Mouse (Mus musculus) lung, postnatal 0 days (tissue): ENCODE data around the gene Oasl2. TPM values are rescaled to one million over a fixed set of nuclear protein-coding genes. Genes with fewer than 3 reads are reported as not detected.

Source experiments
- ATAC-seq: fragments of 200-750 bp; cut with Nextera tagmentation; 2 replicates; pipeline ENCODE4 v1.8.0; 2017; ENCODE audit warnings: moderate library complexity
- DNase-seq: peaks from one replicate; pipeline ENCODE4 v3.0.0-alpha.2; 2016; ENCODE audit warnings: low spot score
- H3K27ac ChIP-seq: fragments of 300-500 bp; sonication (generic); 2 replicates; pipeline ENCODE4 v1.5.1; 2014; ENCODE audit warnings: antibody characterized with exemption, mild to moderate bottlenecking, low read length, mixed read lengths
- H3K27me3 ChIP-seq: fragments of 300-500 bp; sonication (generic); replicated peaks from 2 replicates; pipeline ENCODE4 v1.6.1; 2014; ENCODE audit warnings: low read length, mixed read lengths; ENCODE audit not compliant: insufficient read depth
- H3K36me3 ChIP-seq: fragments of 300-500 bp; sonication (generic); 2 replicates; pipeline ENCODE4 v1.6.1; 2014; ENCODE audit warnings: low read length, mixed read lengths; ENCODE audit not compliant: insufficient read depth
- H3K4me1 ChIP-seq: fragments of 300-500 bp; sonication (generic); 2 replicates; pipeline ENCODE4 v1.6.1; 2014; ENCODE audit warnings: antibody characterized with exemption, low read depth, low read length, mixed read lengths; ENCODE audit not compliant: insufficient read depth
- H3K4me2 ChIP-seq: fragments of 300-500 bp; sonication (generic); replicated peaks from 2 replicates; pipeline ENCODE4 v1.6.1; 2014; ENCODE audit warnings: low read depth, mild to moderate bottlenecking, low read length, moderate library complexity, mixed read lengths
- H3K4me3 ChIP-seq: fragments of 300-500 bp; sonication (generic); 2 replicates; pipeline ENCODE4 v1.5.1; 2014; ENCODE audit warnings: low read depth, low read length
- H3K9ac ChIP-seq: fragments of 300-500 bp; sonication (generic); replicated peaks from 2 replicates; pipeline ENCODE4 v1.6.1; 2014; ENCODE audit warnings: low read depth, mild to moderate bottlenecking
- H3K9me3 ChIP-seq: fragments of 300-500 bp; sonication (generic); 2 replicates; pipeline ENCODE4 v1.6.1; 2016; ENCODE audit warnings: low read length, mixed read lengths
- CTCF ChIP-seq: IDR thresholded peaks from 2 replicates; pipeline ENCODE4 v1.5.1; 2016; ENCODE audit warnings: antibody characterized with exemption, mild to moderate bottlenecking
- EP300 ChIP-seq: IDR thresholded peaks from 2 replicates; pipeline ENCODE4 v1.6.1; 2016; ENCODE audit warnings: antibody characterized with exemption, mild to moderate bottlenecking, control low read depth
- WGBS: fragments of 180-500 bp; shearing (Covaris S2); extraction: QIAGEN DNeasy Blood & Tissue Kit; methylation state at CpG from one replicate; pipeline ENCODE4 v1.1.7; 2014; 5-methylcytosine and 5-hydroxymethylcytosine counted together
- polyA plus RNA-seq: library from polyadenylated mRNA; unstranded; fragments of >200 nt; fragmentation: Nextera tagmentation; extraction: Ambion mirVana; gene quantifications from 2 replicates; pipeline ENCODE4 v1.2.1, GENCODE M21; 2015

The Oasl2 gene
- polyA plus RNA-seq, 1 experiment from 2014 or later: 17.3 TPM

DNA sequence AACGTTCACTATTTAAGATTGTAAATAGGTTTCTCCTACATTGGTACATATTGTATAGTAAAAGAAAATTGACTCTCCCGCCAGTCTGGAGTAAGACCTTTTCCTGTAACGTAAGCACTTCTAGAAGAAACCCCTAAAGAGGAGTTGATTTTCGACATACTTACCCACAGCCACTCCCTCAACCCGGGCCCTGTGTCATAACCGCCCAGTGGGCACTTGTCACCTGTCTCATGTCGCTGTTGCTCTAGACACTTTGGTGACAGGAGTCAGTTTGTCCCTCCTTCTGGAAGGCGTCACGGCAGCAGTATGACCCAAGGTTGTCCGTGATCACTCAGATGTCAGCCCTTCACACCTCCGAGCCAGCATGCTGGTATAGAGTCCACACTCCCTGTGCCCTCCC is 13.7 kb upstream of the Oasl2 start:
- ATAC-seq: no peak
- TF ChIP-seq EP300 (no peak), CTCF (no peak)
- Histone ChIP-seq H3K36me3 (no peaks in the 10 kb centered on the region), H3K27me3 (no peaks in the 10 kb centered on the region), H3K4me1 (no peaks in the 10 kb centered on the region), H3K4me3 (no peak overlapping the region), H3K4me2 (no peak overlapping the region), H3K27ac (no peak overlapping the region), H3K9ac (no peak overlapping the region), H3K9me3 (no peaks in the 10 kb centered on the region)
- DNase-seq: no peak
- WGBS: 72% methylated on average over 11 of the region's 11 CpGs

GRCm38 (mm10) chr5:114886801-114887200 is 9.9 kb upstream of the Oasl2 start:
- DNase-seq (no peak), ATAC-seq (no peak)
- no peaks in the 10 kb centered on the region for H3K27me3 ChIP-seq
- WGBS: 71% methylated on average over 6 of the region's 6 CpGs
- no peaks in the 10 kb centered on the region for H3K36me3 ChIP-seq
- H3K4me1 ChIP-seq: no peaks in the 10 kb centered on the region
- no peaks in the 10 kb centered on the region for H3K9me3 ChIP-seq
- no peak overlapping the region for H3K9ac ChIP-seq
- H3K4me3 ChIP-seq: no peak overlapping the region
- H3K4me2 ChIP-seq: no peak overlapping the region
- TF ChIP-seq CTCF: no peak
- TF ChIP-seq EP300: no peak
- H3K27ac ChIP-seq: no peak overlapping the region

- H3K4me2 ChIP-seq: no peak overlapping the region
- H3K27ac ChIP-seq: no peak overlapping the region
- H3K4me3 ChIP-seq: no peak overlapping the region
- H3K4me1 ChIP-seq: no peaks in the 10 kb centered on the region
- no peaks in the 10 kb centered on the region for H3K36me3 ChIP-seq
- DNase-seq (no peak), ATAC-seq (no peak)
- WGBS: 85% methylated on average over 2 of the region's 2 CpGs
- TF ChIP-seq CTCF (no peak), EP300 (no peak)
- no peaks in the 10 kb centered on the region for H3K27me3 ChIP-seq
- H3K9ac ChIP-seq: no peak overlapping the region
- no peaks in the 10 kb centered on the region for H3K9me3 ChIP-seq
Measured at GRCm38 (mm10) chr5:114888995-114889394, 7.7 kb upstream of the Oasl2 start.

DNA sequence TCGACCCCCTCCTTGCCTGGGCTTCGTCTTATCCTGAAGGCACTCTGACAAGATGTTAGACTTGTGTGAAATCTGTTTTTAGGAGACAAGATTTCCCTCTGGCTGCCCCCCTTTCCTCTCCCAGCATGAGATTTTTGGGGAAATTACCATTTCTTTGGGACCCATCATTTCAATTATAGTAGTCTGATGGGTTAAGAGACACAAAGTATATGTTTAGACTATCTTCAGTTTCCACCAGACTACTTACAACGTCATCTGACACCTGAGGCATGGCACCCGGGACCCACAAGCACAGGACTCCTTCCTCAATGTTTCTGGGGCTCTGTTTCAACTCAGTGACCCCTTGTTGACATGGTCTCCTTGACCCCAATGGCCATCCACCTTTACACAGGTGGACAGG is 1.2 kb upstream of the Oasl2 start:
- H3K4me1 ChIP-seq: no peaks in the 10 kb centered on the region
- no peaks in the 10 kb centered on the region for H3K36me3 ChIP-seq
- no peak overlapping the region for H3K4me3 ChIP-seq
- TF ChIP-seq CTCF (no peak), EP300 (no peak)
- no peaks in the 10 kb centered on the region for H3K9me3 ChIP-seq
- DNase-seq: no peak
- 79% methylated on average over 4 of the region's 4 CpGs for WGBS
- no peak overlapping the region for H3K4me2 ChIP-seq
- no peak overlapping the region for H3K9ac ChIP-seq
- H3K27me3 ChIP-seq: no peaks in the 10 kb centered on the region
- H3K27ac ChIP-seq: no peak overlapping the region
- ATAC-seq: no peak

- peak overlapping the region; percentile 46 for H3K4me3 ChIP-seq
- TF ChIP-seq EP300 (no peak), CTCF (no peak)
- H3K36me3 ChIP-seq: no peaks in the 10 kb centered on the region
- H3K4me1 ChIP-seq: no peaks in the 10 kb centered on the region
- no peaks in the 10 kb centered on the region for H3K9me3 ChIP-seq
- DNase-seq (peak; percentile 76), ATAC-seq (peak; percentile 69)
- peak overlapping the region; percentile 58 for H3K4me2 ChIP-seq
- WGBS: 7% methylated on average over 7 of the region's 7 CpGs
- H3K27me3 ChIP-seq: no peaks in the 10 kb centered on the region
- H3K27ac ChIP-seq: peak overlapping the region; percentile 11
- 0 out of 2 replicates have a peak overlapping the region, but pooled peaks have one; percentile 27 for H3K9ac ChIP-seq
Measured at GRCm38 (mm10) chr5:114897374-114897793, 648 bp downstream of the Oasl2 start.

DNA sequence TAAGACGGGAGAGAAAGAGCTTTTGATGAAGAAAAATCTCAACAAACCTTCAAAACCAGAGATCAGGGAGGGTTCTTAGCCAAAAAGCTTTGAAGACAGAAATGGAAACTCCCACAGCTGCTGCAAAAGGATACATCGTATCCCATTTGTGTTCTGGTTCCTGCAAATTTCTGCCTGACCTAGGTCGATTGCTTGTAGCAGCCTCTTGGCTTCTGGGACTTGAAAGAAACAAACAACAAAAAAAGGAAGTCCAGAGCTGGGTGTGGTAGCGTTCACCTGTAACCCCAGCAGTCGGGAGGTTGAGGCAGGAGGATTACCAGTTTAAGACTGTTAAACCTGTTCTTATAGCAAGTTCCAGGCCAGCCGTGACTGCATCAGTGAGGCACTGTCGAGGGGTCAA is 2.1 kb downstream of the Oasl2 start:
- Histone ChIP-seq H3K36me3 (no peaks in the 10 kb centered on the region), H3K27ac (no peak overlapping the region), H3K9ac (no peak overlapping the region), H3K4me3 (no peak overlapping the region), H3K4me2 (peak overlapping the region; percentile 58), H3K9me3 (no peaks in the 10 kb centered on the region), H3K27me3 (no peaks in the 10 kb centered on the region), H3K4me1 (no peaks in the 10 kb centered on the region)
- ATAC-seq (no peak), DNase-seq (no peak)
- 71% methylated on average over 7 of the region's 7 CpGs for WGBS
- TF ChIP-seq CTCF (no peak), EP300 (no peak)

DNA sequence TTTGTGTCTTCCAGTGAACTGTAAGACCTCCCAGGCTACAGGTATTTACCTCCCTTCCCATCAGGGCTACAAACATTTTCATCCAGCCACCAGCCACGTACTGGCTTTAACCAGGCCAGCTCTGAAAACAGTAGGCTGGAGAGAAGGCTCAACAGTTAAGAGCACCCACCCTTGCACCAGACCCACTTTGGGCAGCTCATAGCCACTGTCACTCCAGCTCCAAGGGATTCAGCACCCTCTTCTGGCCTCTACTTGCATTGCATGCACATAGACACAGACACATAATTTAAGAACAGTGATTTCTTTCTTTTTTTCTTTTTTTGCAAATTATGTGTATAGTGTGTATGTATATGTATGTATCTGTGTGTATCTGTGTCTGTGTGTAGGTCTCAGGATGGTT is 5.7 kb downstream of the Oasl2 start:
- H3K27me3 ChIP-seq: no peaks in the 10 kb centered on the region
- no peaks in the 10 kb centered on the region for H3K4me1 ChIP-seq
- 29% methylated on average over 1 of the region's 1 CpGs for WGBS
- DNase-seq: peak; percentile 72
- peaks cover 4% of the 10 kb centered on the region; the same call in 1 of the 2 replicates for H3K36me3 ChIP-seq
- no peak overlapping the region for H3K4me3 ChIP-seq
- H3K9me3 ChIP-seq: no peaks in the 10 kb centered on the region
- TF ChIP-seq CTCF: peak; percentile 83
- TF ChIP-seq EP300: no peak
- no peak overlapping the region for H3K9ac ChIP-seq
- no peak for ATAC-seq
- no peak overlapping the region for H3K4me2 ChIP-seq
- no peak overlapping the region for H3K27ac ChIP-seq
